Mouse (Mus musculus) myocyte (in vitro differentiated cells): ENCODE results near the gene Hoxd3. TPM values are rescaled to one million over a fixed set of nuclear protein-coding genes. Genes with fewer than 3 reads are reported as not detected.

Experiments used
- H3K27me3 ChIP-seq: one replicate; pipeline ENCODE4 v1.6.1; 2011; ENCODE audit not compliant: control insufficient read depth, insufficient read depth, insufficient read length
- H3K36me3 ChIP-seq: one replicate; pipeline ENCODE4 v1.6.1; 2011; ENCODE audit not compliant: control insufficient read depth, insufficient read depth
- H3K4me2 ChIP-seq: one replicate; pipeline ENCODE4 v1.6.1; 2011; ENCODE audit warnings: low read depth, control low read depth
- H3K4me3 ChIP-seq: one replicate; pipeline ENCODE4 v1.5.1; 2011; ENCODE audit warnings: mild to moderate bottlenecking, control low read depth, moderate library complexity
- H3K79me2 ChIP-seq: one replicate; pipeline ENCODE4 v1.6.1; 2011; ENCODE audit not compliant: control insufficient read depth, insufficient read depth
- H3ac ChIP-seq: one replicate; pipeline ENCODE4 v1.6.1; 2011; ENCODE audit not compliant: control insufficient read depth, insufficient read length
- CEBPB ChIP-seq: IDR thresholded peaks from 2 replicates; pipeline ENCODE4 v1.6.1; 2011; ENCODE audit warnings: mild to moderate bottlenecking, moderate library complexity; ENCODE audit not compliant: poor library complexity, insufficient read depth, severe bottlenecking
- E2F4 ChIP-seq: IDR thresholded peaks from one replicate; pipeline ENCODE4 v1.6.1; 2011; ENCODE audit warnings: mild to moderate bottlenecking, control low read depth, moderate library complexity; ENCODE audit not compliant: insufficient read depth
- MAX ChIP-seq: IDR thresholded peaks from one replicate; pipeline ENCODE4 v1.6.1; 2011; ENCODE audit warnings: low read depth, mild to moderate bottlenecking, control low read depth
- MYOD1 ChIP-seq, 3 experiments: IDR thresholded peaks; one replicate each; pipeline ENCODE4 v1.6.1; 2011; ENCODE audit warnings: control low read depth in 2 of 3, low read depth in 2 of 3, mild to moderate bottlenecking in 2 of 3, moderate library complexity in 1 of 3; ENCODE audit not compliant: insufficient read length in 2 of 3, control insufficient read depth in 1 of 3
- MYOG ChIP-seq, 3 experiments: IDR thresholded peaks; one replicate each; pipeline ENCODE4 v1.6.1; 2011; ENCODE audit warnings: control low read depth in 2 of 3, low read depth in 2 of 3, mild to moderate bottlenecking in 2 of 3; ENCODE audit not compliant: insufficient read length in 2 of 3, control insufficient read depth in 1 of 3, insufficient read depth in 1 of 3
- POLR2A ChIP-seq: IDR thresholded peaks from one replicate; pipeline ENCODE4 v1.6.1; 2011; ENCODE audit warnings: low read depth, mild to moderate bottlenecking, control low read depth, moderate library complexity; ENCODE audit not compliant: insufficient read length
- POLR2AphosphoS2 ChIP-seq: IDR thresholded peaks from one replicate; pipeline ENCODE4 v1.6.1; 2011; ENCODE audit warnings: low read depth, control low read depth; ENCODE audit not compliant: insufficient read length
- REST ChIP-seq: IDR thresholded peaks from one replicate; pipeline ENCODE4 v1.6.1; 2011; ENCODE audit warnings: mild to moderate bottlenecking, control low read depth, moderate library complexity; ENCODE audit not compliant: insufficient read depth, insufficient read length
- SRF ChIP-seq: IDR thresholded peaks from one replicate; pipeline ENCODE4 v1.6.1; 2011; ENCODE audit warnings: low read depth; ENCODE audit not compliant: control insufficient read depth, insufficient read length
- TCF12 ChIP-seq: IDR thresholded peaks from one replicate; pipeline ENCODE4 v1.6.1; 2011; ENCODE audit warnings: mild to moderate bottlenecking, control low read depth; ENCODE audit not compliant: poor library complexity, insufficient read depth, severe bottlenecking
- TCF3 ChIP-seq: IDR thresholded peaks from one replicate; pipeline ENCODE4 v1.6.1; 2011; ENCODE audit warnings: low read depth, control low read depth; ENCODE audit not compliant: insufficient read length
- USF1 ChIP-seq: IDR thresholded peaks from one replicate; pipeline ENCODE4 v1.6.1; 2011; ENCODE audit warnings: low read depth, mild to moderate bottlenecking, control low read depth, moderate library complexity
- polyA plus RNA-seq: library from polyadenylated mRNA; unstranded; fragments of >200 nt; fragmentation: generic; extraction: Trizol; gene quantifications from one replicate; pipeline ENCODE4 v1.2.1, GENCODE M21; 2012; ENCODE audit warnings: missing spikeins

Gene Hoxd3
- polyA plus RNA-seq, 1 experiment = not detected

DNA sequence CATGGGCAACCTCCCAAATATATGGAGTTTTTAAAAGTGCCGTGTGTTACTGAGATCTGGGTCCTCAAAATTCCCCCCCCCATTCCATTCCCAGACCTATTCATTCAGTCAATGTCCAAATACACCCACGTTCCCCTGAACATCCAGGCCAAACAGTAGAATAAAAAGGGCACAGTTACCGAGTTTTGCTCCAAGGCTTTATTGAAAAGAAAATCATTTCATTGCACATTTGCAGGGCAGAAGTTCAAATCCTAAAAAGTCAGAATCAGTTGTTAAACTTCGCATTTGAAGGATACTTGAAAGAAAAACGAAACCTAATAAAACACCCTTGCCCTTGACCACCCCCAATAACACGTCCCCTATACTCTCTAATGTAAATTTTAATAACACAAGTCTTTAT lies 8.9 kb upstream of the Hoxd3 start:
- H3K27me3 ChIP-seq = peaks cover 59% of the 10 kb centered on the region
- no peak for TF ChIP-seq TCF3

GRCm38 (mm10) chr2:74703317-74703716 lies 8.4 kb upstream of the Hoxd3 start:
- TF ChIP-seq MYOD1 (IDR thresholded peaks at IDR 0.05; ENCODE audit: control insufficient read depth in 1 of 3, insufficient read length in 2 of 3, low read depth in 2 of 3) = no peak
- TF ChIP-seq REST = no peak
- no peak for TF ChIP-seq SRF
- no peak for TF ChIP-seq CEBPB
- no peak for TF ChIP-seq MYOG (IDR thresholded peaks at IDR 0.05; ENCODE audit: control insufficient read depth in 1 of 3, insufficient read depth in 1 of 3, insufficient read length in 2 of 3, low read depth in 2 of 3)
- TF ChIP-seq POLR2AphosphoS2 = no peak
- TF ChIP-seq E2F4 = no peak
- no peak for TF ChIP-seq USF1
- no peak for TF ChIP-seq TCF3
- no peak for TF ChIP-seq MAX
- no peak for TF ChIP-seq TCF12
- no peak for TF ChIP-seq POLR2A
- H3K79me2 ChIP-seq = no peaks in the 10 kb centered on the region
- no peak overlapping the region for H3K4me2 ChIP-seq
- peaks cover 55% of the 10 kb centered on the region for H3K27me3 ChIP-seq
- H3K36me3 ChIP-seq = no peaks in the 10 kb centered on the region
- no peak overlapping the region for H3K4me3 ChIP-seq
- no peak overlapping the region for H3ac ChIP-seq

More for the DNA sequence above, 8.9 kb upstream of the Hoxd3 start:
- H3K36me3 ChIP-seq = no peaks in the 10 kb centered on the region
- no peak overlapping the region for H3K4me2 ChIP-seq
- no peak overlapping the region for H3K4me3 ChIP-seq
- H3ac ChIP-seq = no peak overlapping the region
- no peaks in the 10 kb centered on the region for H3K79me2 ChIP-seq

DNA sequence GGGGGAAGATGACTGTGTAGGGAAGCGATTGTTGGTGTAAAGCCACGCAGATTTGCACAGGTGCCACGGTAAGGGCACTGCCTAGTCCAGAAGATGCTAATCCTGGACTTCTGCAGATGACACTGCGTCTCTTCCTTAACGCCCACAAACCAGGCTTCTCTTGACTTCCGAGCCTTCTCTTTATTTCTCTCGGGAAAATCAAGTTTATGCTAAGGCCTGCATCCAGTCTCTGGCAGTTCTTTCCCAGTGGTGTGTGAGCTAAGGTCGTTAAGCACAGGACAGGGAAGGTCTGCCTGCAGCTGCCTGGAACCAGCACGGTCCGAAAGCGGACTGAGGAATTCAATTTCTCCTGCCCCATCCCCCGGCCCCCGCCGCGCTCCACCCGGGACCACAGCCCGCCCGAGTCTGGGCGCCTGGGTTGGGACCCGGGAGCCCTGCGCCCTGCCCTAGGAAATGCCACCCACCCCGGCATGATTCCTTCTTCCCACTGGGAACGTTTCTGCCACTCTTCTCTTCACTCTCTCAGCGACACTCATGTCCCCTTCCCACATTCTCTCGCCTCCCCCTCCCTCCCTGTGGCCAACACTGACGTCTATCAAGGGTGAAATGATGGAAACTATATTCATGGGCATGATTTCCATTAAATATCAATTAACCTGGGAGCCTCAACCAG lies 7.9 kb upstream of the Hoxd3 start:
- no peak overlapping the region for H3K4me2 ChIP-seq
- no peaks in the 10 kb centered on the region for H3K36me3 ChIP-seq
- no peak overlapping the region for H3ac ChIP-seq
- H3K79me2 ChIP-seq = no peaks in the 10 kb centered on the region
- no peak for TF ChIP-seq REST
- TF ChIP-seq POLR2AphosphoS2 = no peak
- TF ChIP-seq MAX = no peak
- H3K27me3 ChIP-seq = peaks cover 50% of the 10 kb centered on the region
- no peak overlapping the region for H3K4me3 ChIP-seq

DNA sequence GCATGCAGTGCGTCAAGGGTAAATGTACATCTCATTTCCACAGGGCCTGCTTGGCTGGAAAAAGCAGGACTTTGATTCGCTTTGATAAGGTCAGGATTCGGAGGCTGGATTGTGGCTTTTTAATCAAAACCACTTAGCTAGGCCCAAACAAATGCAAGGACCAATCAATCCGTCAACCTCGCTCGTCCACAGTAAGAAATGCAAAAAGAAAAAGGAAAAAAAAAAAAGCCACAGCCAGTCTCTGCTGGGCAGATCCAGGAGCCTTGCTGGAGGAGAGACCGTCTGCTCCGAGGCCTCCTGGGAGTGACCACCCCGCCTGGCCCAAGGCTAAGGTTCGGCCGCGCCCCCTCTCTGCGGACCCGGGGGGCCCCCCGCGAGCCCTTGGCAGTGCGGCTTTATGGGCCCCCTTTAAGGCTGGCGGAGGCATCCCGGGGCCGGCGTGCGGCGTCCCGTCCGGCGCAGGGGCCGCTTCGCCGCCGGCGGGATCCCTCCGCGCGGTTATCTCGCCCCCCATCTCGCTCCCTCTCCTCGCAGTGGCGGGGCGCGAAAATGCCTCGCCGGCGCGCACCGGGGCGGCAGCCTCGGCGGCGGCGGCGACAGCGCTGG lies 7.2 kb upstream of the Hoxd3 start, which contains the start of gene Hoxd8:
Gene Hoxd8 (plus strand): TSS at position 223 of the 606 bp plus-strand sequence.
- H3K27me3 ChIP-seq = peaks cover 50% of the 10 kb centered on the region
- H3K36me3 ChIP-seq = no peaks in the 10 kb centered on the region
- H3K79me2 ChIP-seq = no peaks in the 10 kb centered on the region
- H3K4me2 ChIP-seq = no peak within 1 kb of the TSS
- TF ChIP-seq POLR2A (no peak), TCF12 (no peak), POLR2AphosphoS2 (no peak), MYOD1 (IDR thresholded peaks at IDR 0.05; ENCODE audit: control insufficient read depth in 1 of 3, insufficient read length in 2 of 3, low read depth in 2 of 3) (no peak), MYOG (IDR thresholded peaks at IDR 0.05; ENCODE audit: control insufficient read depth in 1 of 3, insufficient read depth in 1 of 3, insufficient read length in 2 of 3, low read depth in 2 of 3) (no peak), MAX (no peak), USF1 (no peak), E2F4 (no peak), REST (no peak), SRF (no peak), CEBPB (no peak)
- H3ac ChIP-seq = no peak within 1 kb of the TSS
- no peak within 1 kb of the TSS for H3K4me3 ChIP-seq

DNA sequence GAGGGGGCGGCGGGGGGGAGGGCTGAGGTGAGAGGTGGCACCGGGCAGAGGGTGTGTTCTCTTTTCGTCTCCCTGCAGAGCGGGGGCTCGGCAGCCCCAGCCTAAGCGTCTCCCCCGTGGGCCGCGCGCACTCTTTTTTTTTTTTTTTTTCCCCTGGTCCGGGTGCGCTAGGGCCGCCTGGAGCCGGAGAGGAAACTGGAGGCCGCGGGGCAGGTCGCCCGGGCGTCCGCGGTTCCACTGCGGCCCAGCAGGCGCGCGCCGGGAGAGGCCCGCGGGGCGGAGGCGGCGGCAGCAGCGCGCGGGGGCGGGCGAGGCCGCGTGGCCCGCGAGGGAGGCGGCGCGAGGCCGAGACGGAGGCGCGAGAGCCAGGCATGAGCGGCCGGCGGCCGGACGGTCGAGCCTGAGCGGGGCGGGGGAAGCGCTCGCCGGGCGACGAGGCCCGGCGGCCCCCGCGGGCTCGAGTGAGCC lies 6.7 kb upstream of the Hoxd3 start:
- Histone ChIP-seq H3K79me2 (no peaks in the 10 kb centered on the region), H3K36me3 (no peaks in the 10 kb centered on the region), H3K4me3 (no peak overlapping the region), H3K4me2 (no peak overlapping the region), H3K27me3 (peaks cover 52% of the 10 kb centered on the region), H3ac (no peak overlapping the region)
- TF ChIP-seq CEBPB = no peak
- TF ChIP-seq POLR2A = no peak
- TF ChIP-seq E2F4 = no peak
- no peak for TF ChIP-seq POLR2AphosphoS2
- TF ChIP-seq TCF12 = no peak
- TF ChIP-seq TCF3 = no peak
- TF ChIP-seq MYOG (IDR thresholded peaks at IDR 0.05; ENCODE audit: control insufficient read depth in 1 of 3, insufficient read depth in 1 of 3, insufficient read length in 2 of 3, low read depth in 2 of 3) = no peak
- TF ChIP-seq USF1 = no peak
- no peak for TF ChIP-seq SRF
- no peak for TF ChIP-seq REST
- TF ChIP-seq MYOD1 (IDR thresholded peaks at IDR 0.05; ENCODE audit: control insufficient read depth in 1 of 3, insufficient read length in 2 of 3, low read depth in 2 of 3) = no peak
- no peak for TF ChIP-seq MAX
